Mouse (Mus musculus): Measurements from ENCODE around the gene Rbfox1.

The Rbfox1 gene

DNA sequence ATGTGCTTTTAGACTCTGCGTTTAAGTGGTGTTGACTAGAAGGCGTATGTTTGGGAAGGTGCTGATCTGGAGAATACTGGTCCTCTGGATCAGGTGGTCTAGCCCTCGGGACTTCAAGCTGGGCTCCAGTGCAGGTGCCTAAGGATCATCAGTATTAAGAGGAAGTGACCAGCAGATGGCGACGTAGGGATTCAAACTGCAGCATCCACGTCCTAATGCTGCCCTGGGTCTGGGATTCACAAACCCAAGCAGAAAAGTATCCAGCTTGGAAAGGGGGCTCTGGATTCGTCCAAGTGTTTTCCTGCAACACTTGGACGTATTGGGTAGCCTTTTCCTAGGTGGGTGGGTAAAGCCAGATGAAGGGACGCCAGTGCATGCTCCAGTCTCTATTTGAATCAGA, 906.5 kb downstream of the Rbfox1 start:
- Histone ChIP-seq H3K36me3 (ENCODE audit: control insufficient read depth, insufficient read depth, low read length, poor library complexity, severe bottlenecking) (no peaks in the 10 kb centered on the region), H3K27me3 (ENCODE audit: control insufficient read depth, insufficient read depth, low read length, poor library complexity, severe bottlenecking) (no peaks in the 10 kb centered on the region)
- DNase-seq (ENCODE audit: low read depth, low spot score), result no peak

DNA sequence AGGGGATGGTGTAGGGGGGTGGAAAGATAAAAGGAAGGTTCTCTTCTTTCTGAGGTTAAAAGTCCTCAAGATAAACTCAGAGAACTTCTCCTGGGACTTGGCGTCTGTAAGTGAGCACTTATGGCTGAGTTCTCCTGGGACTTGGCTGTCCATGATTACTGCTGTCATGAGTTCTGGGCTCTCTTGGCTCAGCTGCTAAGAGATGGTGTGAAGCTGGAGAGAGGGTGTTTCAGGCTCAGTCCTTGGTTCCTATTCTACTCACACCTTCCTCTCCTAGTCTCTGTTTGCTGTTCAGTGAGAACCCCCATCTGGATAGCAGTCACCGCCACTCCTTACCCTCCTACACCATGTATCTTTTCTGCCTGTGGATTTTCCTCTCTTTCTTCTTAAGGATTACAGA, 921.1 kb downstream of the Rbfox1 start:
- no peaks in the 10 kb centered on the region for H3K36me3 ChIP-seq (ENCODE audit: control insufficient read depth, insufficient read depth, low read length, poor library complexity, severe bottlenecking)
- no peak for DNase-seq (ENCODE audit: low read depth, low spot score)
- no peaks in the 10 kb centered on the region for H3K27me3 ChIP-seq (ENCODE audit: control insufficient read depth, insufficient read depth, low read length, poor library complexity, severe bottlenecking)

DNA sequence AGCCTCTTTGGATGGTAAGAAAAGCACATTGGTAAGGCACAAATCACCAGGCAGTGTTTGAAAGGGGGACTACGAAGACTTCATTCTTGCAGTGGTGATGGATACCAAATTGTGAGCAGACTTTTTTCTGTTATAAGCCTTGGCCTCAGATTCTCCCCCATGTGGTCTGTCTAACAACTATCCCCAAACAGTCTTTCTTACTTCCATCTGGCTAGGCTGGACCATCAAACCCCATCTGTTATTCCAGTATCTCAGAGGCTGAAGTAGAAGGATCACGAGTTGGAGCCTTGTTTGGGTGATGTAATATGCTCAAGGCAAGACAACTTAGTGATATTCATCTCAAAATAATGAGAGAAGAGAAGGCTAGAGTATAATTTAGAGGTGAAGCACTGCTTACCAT, 922.7 kb downstream of the Rbfox1 start:
- H3K36me3 ChIP-seq (ENCODE audit: control insufficient read depth, insufficient read depth, low read length, poor library complexity, severe bottlenecking), result no peaks in the 10 kb centered on the region
- no peak for DNase-seq (ENCODE audit: low read depth, low spot score)

GRCm38 (mm10) chr16:6813871-6814270, 928.7 kb downstream of the Rbfox1 start:
- Histone ChIP-seq H3K27me3 (ENCODE audit: control insufficient read depth, insufficient read depth, low read length, poor library complexity, severe bottlenecking) (no peaks in the 10 kb centered on the region), H3K36me3 (ENCODE audit: control insufficient read depth, insufficient read depth, low read length, poor library complexity, severe bottlenecking) (no peaks in the 10 kb centered on the region)
- no peak for DNase-seq (ENCODE audit: low read depth, low spot score)

More for the DNA sequence above, 922.7 kb downstream of the Rbfox1 start:
- H3K27me3 ChIP-seq (ENCODE audit: control insufficient read depth, insufficient read depth, low read length, poor library complexity, severe bottlenecking), result no peaks in the 10 kb centered on the region

DNA sequence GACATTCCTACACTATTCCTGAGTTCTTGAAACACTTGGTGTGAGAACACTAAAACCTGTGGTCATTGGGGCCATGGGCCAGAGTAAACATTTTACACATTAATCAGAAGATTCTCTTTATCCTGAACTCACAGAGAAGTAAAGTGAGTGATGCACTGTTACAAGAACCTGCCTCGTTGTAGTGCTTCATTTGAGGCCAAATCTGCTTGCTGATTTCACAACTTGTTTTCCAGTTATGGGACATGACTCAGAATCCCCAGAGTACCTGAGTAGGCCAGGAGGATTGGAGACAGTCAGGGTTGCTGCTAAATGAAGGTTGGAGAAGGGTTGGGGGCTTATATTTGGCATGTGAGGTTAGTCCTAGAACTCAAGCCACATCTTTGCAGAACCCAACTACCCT, 936.6 kb downstream of the Rbfox1 start:
- no peak for DNase-seq (ENCODE audit: low read depth, low spot score)
- H3K36me3 ChIP-seq (ENCODE audit: control insufficient read depth, insufficient read depth, low read length, poor library complexity, severe bottlenecking), result no peaks in the 10 kb centered on the region

GRCm38 (mm10) chr16:6829892-6830524, 944.9 kb downstream of the Rbfox1 start:
- DNase-seq (ENCODE audit: low read depth, low spot score), result no peak
- Histone ChIP-seq H3K27me3 (ENCODE audit: control insufficient read depth, insufficient read depth, low read length, poor library complexity, severe bottlenecking) (no peaks in the 10 kb centered on the region), H3K36me3 (ENCODE audit: control insufficient read depth, insufficient read depth, low read length, poor library complexity, severe bottlenecking) (no peaks in the 10 kb centered on the region)

More for the DNA sequence above, 936.6 kb downstream of the Rbfox1 start:
- H3K27me3 ChIP-seq (ENCODE audit: control insufficient read depth, insufficient read depth, low read length, poor library complexity, severe bottlenecking), result no peaks in the 10 kb centered on the region

DNA sequence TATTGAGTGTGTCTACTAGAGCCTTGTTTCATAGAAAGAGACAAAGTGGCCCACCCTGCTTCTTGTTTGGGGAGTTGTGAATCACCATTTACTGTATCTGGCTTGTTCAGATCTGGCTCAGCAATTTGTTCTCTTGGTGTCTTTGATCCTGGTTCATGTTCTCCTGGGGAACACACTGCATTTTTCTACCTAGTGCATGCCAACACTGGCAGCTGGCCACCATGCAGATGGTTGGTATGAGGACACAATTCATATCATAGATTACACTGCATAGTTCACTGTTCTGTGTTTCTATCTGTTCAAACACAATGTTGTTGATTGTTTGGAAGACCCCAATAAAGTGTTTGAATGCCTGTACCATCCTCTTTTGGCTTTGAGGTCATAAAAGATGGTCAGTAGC, 948.3 kb downstream of the Rbfox1 start:
- DNase-seq (ENCODE audit: low read depth, low spot score), result no peak
- no peaks in the 10 kb centered on the region for H3K36me3 ChIP-seq (ENCODE audit: control insufficient read depth, insufficient read depth, low read length, poor library complexity, severe bottlenecking)
- no peaks in the 10 kb centered on the region for H3K27me3 ChIP-seq (ENCODE audit: control insufficient read depth, insufficient read depth, low read length, poor library complexity, severe bottlenecking)

GRCm38 (mm10) chr16:6835051-6835450, 949.9 kb downstream of the Rbfox1 start:
- no peak for DNase-seq (ENCODE audit: low read depth, low spot score)
- Histone ChIP-seq H3K27me3 (ENCODE audit: control insufficient read depth, insufficient read depth, low read length, poor library complexity, severe bottlenecking) (no peaks in the 10 kb centered on the region), H3K36me3 (ENCODE audit: control insufficient read depth, insufficient read depth, low read length, poor library complexity, severe bottlenecking) (no peaks in the 10 kb centered on the region)

DNA sequence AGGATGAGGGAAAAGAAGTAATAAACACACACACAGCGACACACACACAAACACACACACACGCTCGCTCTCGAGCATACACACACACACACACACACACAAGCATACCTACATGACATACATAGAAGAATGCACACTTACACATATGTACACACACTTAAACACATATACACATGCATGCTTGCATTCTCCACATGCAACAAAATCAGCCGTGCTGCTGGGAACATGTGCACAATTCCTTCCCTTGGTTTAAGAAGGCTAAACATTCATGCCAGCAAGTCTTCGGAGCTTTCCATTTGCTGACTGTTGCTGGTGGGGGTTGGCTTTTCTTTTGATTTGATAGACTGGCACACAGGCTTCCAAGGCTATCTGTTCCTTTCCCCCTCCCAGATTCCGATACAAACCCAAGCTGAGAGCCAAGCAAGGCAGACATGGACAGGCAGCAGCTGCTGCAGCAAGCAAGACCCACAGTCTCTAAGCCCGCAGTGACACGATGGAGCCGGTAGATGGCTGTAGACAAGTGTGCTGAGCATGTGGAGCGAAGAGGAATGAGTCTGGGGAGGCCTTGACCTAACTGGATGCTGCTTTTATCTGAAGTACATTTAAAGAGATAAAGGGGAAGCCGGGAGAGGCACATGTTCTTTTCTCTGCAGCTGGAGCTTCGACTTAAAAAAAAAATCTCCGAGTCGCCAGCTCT, 954.3 kb downstream of the Rbfox1 start:
- Histone ChIP-seq H3K27me3 (ENCODE audit: control insufficient read depth, insufficient read depth, low read length, poor library complexity, severe bottlenecking) (no peaks in the 10 kb centered on the region), H3K36me3 (ENCODE audit: control insufficient read depth, insufficient read depth, low read length, poor library complexity, severe bottlenecking) (no peaks in the 10 kb centered on the region)
- DNase-seq (ENCODE audit: low read depth, low spot score), result no peak

GRCm38 (mm10) chr16:6840007-6840406, 954.9 kb downstream of the Rbfox1 start:
- Histone ChIP-seq H3K27me3 (ENCODE audit: control insufficient read depth, insufficient read depth, low read length, poor library complexity, severe bottlenecking) (no peaks in the 10 kb centered on the region), H3K36me3 (ENCODE audit: control insufficient read depth, insufficient read depth, low read length, poor library complexity, severe bottlenecking) (no peaks in the 10 kb centered on the region)
- no peak for DNase-seq (ENCODE audit: low read depth, low spot score)

GRCm38 (mm10) chr16:6840461-6840860, 955.3 kb downstream of the Rbfox1 start:
- H3K36me3 ChIP-seq (ENCODE audit: control insufficient read depth, insufficient read depth, low read length, poor library complexity, severe bottlenecking), result no peaks in the 10 kb centered on the region
- no peaks in the 10 kb centered on the region for H3K27me3 ChIP-seq (ENCODE audit: control insufficient read depth, insufficient read depth, low read length, poor library complexity, severe bottlenecking)
- DNase-seq (ENCODE audit: low read depth, low spot score), result no peak

DNA sequence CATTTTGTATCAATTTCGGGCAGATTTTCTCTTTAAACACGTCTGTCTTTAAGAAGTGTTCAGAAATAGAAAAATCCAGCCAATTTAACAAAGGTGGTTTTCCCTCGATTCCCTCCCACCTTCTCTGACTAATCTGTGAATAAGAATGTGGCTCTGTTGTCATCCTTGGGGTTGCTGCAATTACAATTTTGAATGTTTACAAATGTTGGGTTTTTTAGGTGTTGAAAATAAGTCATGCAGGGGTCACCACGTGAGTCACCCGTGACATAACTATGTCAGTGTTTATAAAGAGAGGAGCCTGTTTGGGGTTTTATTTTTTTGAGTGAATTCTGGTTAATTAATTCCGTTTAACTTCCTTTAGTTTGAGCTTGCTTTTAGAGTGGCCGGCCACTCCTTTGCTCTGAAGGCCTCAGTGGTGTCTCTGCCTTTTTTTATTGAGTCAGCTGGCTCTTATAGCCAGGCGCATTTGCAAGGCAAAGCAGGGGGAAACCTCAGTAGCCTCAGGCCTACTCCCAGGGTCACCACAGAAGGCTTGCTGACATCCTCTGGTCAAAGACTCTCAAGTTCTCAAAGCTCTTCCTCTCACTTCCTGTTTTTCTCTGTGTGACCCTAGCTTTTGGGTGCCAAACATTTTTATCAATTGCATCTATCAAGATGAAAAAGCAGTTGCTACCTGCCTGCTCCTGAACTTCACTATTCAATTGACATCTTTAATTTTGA, 957.1 kb downstream of the Rbfox1 start:
- DNase-seq (ENCODE audit: low read depth, low spot score), result no peak
- H3K27me3 ChIP-seq (ENCODE audit: control insufficient read depth, insufficient read depth, low read length, poor library complexity, severe bottlenecking), result no peaks in the 10 kb centered on the region
- H3K36me3 ChIP-seq (ENCODE audit: control insufficient read depth, insufficient read depth, low read length, poor library complexity, severe bottlenecking), result no peaks in the 10 kb centered on the region

DNA sequence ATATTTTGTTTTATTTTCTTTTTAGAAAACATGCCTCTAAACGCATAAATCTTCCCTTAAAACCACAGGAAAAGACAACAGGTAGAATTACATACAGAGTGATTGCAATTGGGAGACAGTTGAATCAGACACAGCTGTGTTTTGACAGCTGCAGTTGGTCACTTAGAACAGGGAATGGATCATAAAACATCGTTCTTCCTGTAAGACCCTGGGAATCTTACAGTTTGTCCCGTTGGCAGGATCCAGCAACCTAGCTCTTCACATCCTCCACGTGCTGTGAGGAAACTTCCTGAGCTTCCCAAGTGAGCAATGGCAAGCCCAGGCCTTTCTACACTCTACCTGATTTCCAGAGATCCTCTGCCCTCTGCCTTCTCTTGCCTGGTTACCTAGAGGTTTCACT, 959.5 kb downstream of the Rbfox1 start:
- DNase-seq (ENCODE audit: low read depth, low spot score), result no peak
- Histone ChIP-seq H3K27me3 (ENCODE audit: control insufficient read depth, insufficient read depth, low read length, poor library complexity, severe bottlenecking) (no peaks in the 10 kb centered on the region), H3K36me3 (ENCODE audit: control insufficient read depth, insufficient read depth, low read length, poor library complexity, severe bottlenecking) (no peaks in the 10 kb centered on the region)

DNA sequence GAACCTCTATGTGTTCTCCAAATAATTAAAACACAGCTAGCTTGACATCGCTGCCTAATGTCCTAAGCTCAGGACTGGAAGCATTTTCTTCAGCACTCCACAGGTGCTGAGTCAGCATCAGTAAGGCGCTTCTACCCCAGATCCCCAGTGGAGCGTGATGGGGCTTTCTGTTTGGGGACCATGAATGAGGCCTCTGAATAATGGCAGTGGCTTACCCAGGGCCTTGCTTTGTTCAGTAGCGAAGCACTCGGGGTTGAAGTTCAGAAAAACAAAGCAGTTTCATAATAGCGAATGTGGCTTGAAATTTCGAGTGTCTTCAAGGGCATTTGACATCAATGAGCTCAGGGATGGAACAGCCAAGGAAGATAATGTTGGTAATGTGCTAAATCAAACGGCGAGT, 966.2 kb downstream of the Rbfox1 start:
- DNase-seq (ENCODE audit: low read depth, low spot score), result no peak
- Histone ChIP-seq H3K36me3 (ENCODE audit: control insufficient read depth, insufficient read depth, low read length, poor library complexity, severe bottlenecking) (no peaks in the 10 kb centered on the region), H3K27me3 (ENCODE audit: control insufficient read depth, insufficient read depth, low read length, poor library complexity, severe bottlenecking) (no peaks in the 10 kb centered on the region)

DNA sequence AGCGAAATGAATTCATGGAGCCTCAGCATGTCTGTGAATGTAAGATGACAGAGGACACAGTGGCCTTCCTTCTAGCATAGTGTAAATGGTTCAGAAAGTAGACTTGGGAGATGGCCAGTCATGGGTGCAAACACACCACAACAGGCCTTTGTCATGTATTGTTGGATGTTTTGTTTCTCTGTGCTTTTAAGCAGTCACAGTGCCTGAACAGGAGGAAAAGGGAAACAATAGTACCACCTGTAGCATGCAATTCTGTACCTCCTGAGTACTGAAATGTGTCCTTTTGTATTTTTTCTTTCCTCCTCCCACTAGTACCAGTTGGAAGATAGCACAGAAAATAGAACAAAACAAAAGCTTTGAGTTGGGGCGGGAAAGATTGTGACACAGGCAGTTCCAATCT, 968.6 kb downstream of the Rbfox1 start:
- Histone ChIP-seq H3K36me3 (ENCODE audit: control insufficient read depth, insufficient read depth, low read length, poor library complexity, severe bottlenecking) (no peaks in the 10 kb centered on the region), H3K27me3 (ENCODE audit: control insufficient read depth, insufficient read depth, low read length, poor library complexity, severe bottlenecking) (no peaks in the 10 kb centered on the region)
- no peak for DNase-seq (ENCODE audit: low read depth, low spot score)

All from splenic B cell, adult 2 months (primary cell).